Comparison of ENCODE assay signal across 8 mouse cellular contexts in genomic region chr10:81413310-81414261, GRCm38 (mm10). TPM values are rescaled to one million over a fixed set of nuclear protein-coding genes. Genes with fewer than 3 reads are reported as not detected.
DNase-seq lines count a peak whose midpoint lies in the region; TF ChIP-seq lines count a peak whose summit lies in the region.

No protein-coding gene starts in this region.

- no peak for DNase-seq in ES-E14 (ENCODE audit: low read depth, low spot score)
- DNase-seq in frontal cortex, postnatal 10 days (ENCODE audit: low spot score in 2 of 2), result peak; percentile 74 to 85
- DNase-seq in hindbrain, embryonic 10.5 days (ENCODE audit: low spot score), result peak; percentile 63
- peak; percentile 75 to 79 for DNase-seq in layer of hippocampus, postnatal 14 days (ENCODE audit: low spot score in 2 of 2)
- peak; percentile 95 for DNase-seq in lung, postnatal 14 days
- DNase-seq in retina, postnatal 7 days (ENCODE audit: low read depth, low spot score), result peak; percentile 77
- DNase-seq in thymus, postnatal 0 days (ENCODE audit: low spot score), result no peak

- TF ChIP-seq CTCF in bone marrow macrophage, adult 2 months (IDR thresholded peaks at IDR 0.05; ENCODE audit: low read depth, low read length), result no peak

- peak overlapping the region; percentile 40 for H3K27ac ChIP-seq in ES-E14 (ENCODE audit: insufficient read depth, low read depth, low read length, poor library complexity, severe bottlenecking)
- peak overlapping the region; percentile 28; the same call in 1 of the 2 replicates for H3K27ac ChIP-seq in bone marrow macrophage, adult 2 months (ENCODE audit: insufficient read depth, low read depth, low read length)
- H3K27ac ChIP-seq in hindbrain, embryonic 10.5 days, result peak overlapping the region; percentile 88

- no peaks in the 10 kb centered on the region for H3K9me3 ChIP-seq in ES-E14 (ENCODE audit: control insufficient read depth, insufficient read depth, low read depth, low read length)
- H3K9me3 ChIP-seq in hindbrain, embryonic 10.5 days, result no peaks in the 10 kb centered on the region

- H3K36me3 ChIP-seq in ES-E14 (ENCODE audit: control insufficient read depth, insufficient read depth, low read length, poor library complexity, severe bottlenecking), result peaks cover 5% of the 10 kb centered on the region; the same call in 1 of the 2 replicates
- H3K36me3 ChIP-seq in hindbrain, embryonic 10.5 days, result no peaks in the 10 kb centered on the region; the same call in 1 of the 2 replicates

- 28% methylated on average over 26 of the region's 26 CpGs for WGBS in hindbrain, embryonic 10.5 days

- in situ Hi-C loops in ES-E14 (cut with MboI; ENCODE audit: low sequenced_read_pairs in 2 of 2, unreplicated experiment in 2 of 2), result no loop called here

- peak overlapping the region; percentile 11; the same call in 1 of the 2 replicates for H3K9ac ChIP-seq in ES-E14 (ENCODE audit: insufficient read depth, low read depth, low read length, poor library complexity, severe bottlenecking)

- peaks cover 4 to 76% of the 10 kb centered on the region in 2 experiments for H3K4me1 ChIP-seq in ES-E14 (ENCODE audit: control insufficient read depth in 2 of 2, insufficient read depth in 2 of 2, low read length in 2 of 2, poor library complexity in 1 of 2)
- peaks cover 31% of the 10 kb centered on the region for H3K4me1 ChIP-seq in bone marrow macrophage, adult 2 months (ENCODE audit: control insufficient read depth, insufficient read depth, low read length)
- peaks cover 100% of the 10 kb centered on the region for H3K4me1 ChIP-seq in hindbrain, embryonic 10.5 days (replicated peaks)

- peak overlapping the region; percentile 25 to 40 for H3K4me3 ChIP-seq in ES-E14 (ENCODE audit: insufficient read depth in 1 of 2, low read depth in 1 of 2, low read length in 2 of 2, poor library complexity in 1 of 2, severe bottlenecking in 1 of 2)
- H3K4me3 ChIP-seq in bone marrow macrophage, adult 2 months (ENCODE audit: insufficient read depth, low read length), result peak overlapping the region; percentile 26; the same call in 1 of the 2 replicates
- H3K4me3 ChIP-seq in hindbrain, embryonic 10.5 days, result peak overlapping the region; percentile 30

- TF ChIP-seq POLR2A in bone marrow macrophage, adult 2 months (IDR thresholded peaks at IDR 0.05; ENCODE audit: borderline replicate concordance, low read depth, low read length), result no peak

- H3K27me3 ChIP-seq in hindbrain, embryonic 10.5 days (ENCODE audit: insufficient read depth, poor library complexity, severe bottlenecking), result peaks cover 43% of the 10 kb centered on the region

TF ChIP-seq in ES-E14, 5 proteins besides CTCF, POLR2A, EP300 and RAD21:
- TF ChIP-seq HCFC1 (IDR thresholded peaks at IDR 0.05; ENCODE audit: borderline replicate concordance, insufficient read depth, low read length) (0 out of 2 replicates have a peak, but pooled peaks have one; percentile 4), ZC3H11A (IDR thresholded peaks at IDR 0.05; ENCODE audit: borderline replicate concordance, low read depth, low read length) (no peak)
TF ChIP-seq in ES-E14: peak in this region for 1.

RNA-seq across cellular contexts. Expression of gene Smim24, which starts 20.7 kb away (rescaled TPM):
- 1.7 TPM in 2 replicates for total RNA-seq in ES-E14 (2012; rRNA removed)
- 41.9 and 45.5 TPM in 2 replicates for polyA plus RNA-seq in bone marrow macrophage, adult 2 months (2012; ENCODE audit: insufficient read depth, insufficient read length, missing spikeins)
- 2.7 and 3.0 TPM in 2 replicates for polyA plus RNA-seq in hindbrain, embryonic 10.5 days (2016; fragmentation: Nextera tagmentation; extraction: Ambion mirVana)
- 1 to 10 TPM; 1.1 to 1.5 TPM for total RNA-seq in layer of hippocampus, postnatal 14 days (2021)
- 12.5 and 14.0 TPM in 2 replicates for polyA plus RNA-seq in thymus, postnatal 0 days (2015; fragmentation: Nextera tagmentation; extraction: Ambion mirVana)

RNA-seq across cellular contexts. Expression of gene Gm48552, which starts 24.8 kb away (rescaled TPM):
- 2.5 and 2.7 TPM in 2 replicates for total RNA-seq in ES-E14 (2012; rRNA removed)
- not detected in 2 replicates for polyA plus RNA-seq in bone marrow macrophage, adult 2 months (2012; ENCODE audit: insufficient read depth, insufficient read length, missing spikeins)
- polyA plus RNA-seq in hindbrain, embryonic 10.5 days (2016; fragmentation: Nextera tagmentation; extraction: Ambion mirVana), result 1.0 and 2.5 TPM in 2 replicates
- total RNA-seq in layer of hippocampus, postnatal 14 days (2021), result 1 to 10 TPM; 2.8 to 5.4 TPM
- 0.72 and 1.5 TPM in 2 replicates for polyA plus RNA-seq in thymus, postnatal 0 days (2015; fragmentation: Nextera tagmentation; extraction: Ambion mirVana)

RNA-seq across cellular contexts. Expression of gene Gm48551, which starts 29.3 kb away (rescaled TPM):
- total RNA-seq in ES-E14 (2012; rRNA removed), result 1.1 and 1.8 TPM in 2 replicates
- 0.75 and 2.2 TPM in 2 replicates for polyA plus RNA-seq in bone marrow macrophage, adult 2 months (2012; ENCODE audit: insufficient read depth, insufficient read length, missing spikeins)
- polyA plus RNA-seq in hindbrain, embryonic 10.5 days (2016; fragmentation: Nextera tagmentation; extraction: Ambion mirVana), result 4.0 and 4.8 TPM in 2 replicates
- 1 to 10 TPM; 3.1 to 4.5 TPM for total RNA-seq in layer of hippocampus, postnatal 14 days (2021)
- polyA plus RNA-seq in thymus, postnatal 0 days (2015; fragmentation: Nextera tagmentation; extraction: Ambion mirVana), result 2.3 TPM in 2 replicates

RNA-seq across cellular contexts. Expression of gene Dohh, which starts 29.4 kb away (rescaled TPM):
- 168 and 183 TPM in 2 replicates for total RNA-seq in ES-E14 (2012; rRNA removed)
- polyA plus RNA-seq in bone marrow macrophage, adult 2 months (2012; ENCODE audit: insufficient read depth, insufficient read length, missing spikeins), result 23.1 and 29.5 TPM in 2 replicates
- polyA plus RNA-seq in hindbrain, embryonic 10.5 days (2016; fragmentation: Nextera tagmentation; extraction: Ambion mirVana), result 95.8 and 98.2 TPM in 2 replicates
- 10 to 100 TPM; 73.7 to 74.3 TPM for total RNA-seq in layer of hippocampus, postnatal 14 days (2021)
- polyA plus RNA-seq in thymus, postnatal 0 days (2015; fragmentation: Nextera tagmentation; extraction: Ambion mirVana), result 71.3 and 78.7 TPM in 2 replicates

RNA-seq across cellular contexts. Expression of gene Fzr1, which starts 35.3 kb away (rescaled TPM):
- 63.0 and 94.5 TPM in 2 replicates for total RNA-seq in ES-E14 (2012; rRNA removed)
- polyA plus RNA-seq in bone marrow macrophage, adult 2 months (2012; ENCODE audit: insufficient read depth, insufficient read length, missing spikeins), result 32.6 and 35.0 TPM in 2 replicates
- 138 and 143 TPM in 2 replicates for polyA plus RNA-seq in hindbrain, embryonic 10.5 days (2016; fragmentation: Nextera tagmentation; extraction: Ambion mirVana)
- 10 to 100 TPM; 68.6 to 73.2 TPM for total RNA-seq in layer of hippocampus, postnatal 14 days (2021)
- 87.1 and 96.9 TPM in 2 replicates for polyA plus RNA-seq in thymus, postnatal 0 days (2015; fragmentation: Nextera tagmentation; extraction: Ambion mirVana)

Comparison
In these comparisons a context has a peak if more than half of its experiments do, and no peak if none do; other contexts are left out.
1. DNase-seq: peak in frontal cortex, postnatal 10 days (2 of 2), hindbrain, embryonic 10.5 days (single experiment), layer of hippocampus, postnatal 14 days (2 of 2), lung, postnatal 14 days (single experiment) and retina, postnatal 7 days (single experiment); none in ES-E14 (single experiment) and thymus, postnatal 0 days (single experiment).
2. H3K27ac ChIP-seq: peak in every context shown above with its lines; median percentile 88 in hindbrain, embryonic 10.5 days; 40 in ES-E14; 28 in bone marrow macrophage, adult 2 months.
3. Peak in every context shown above with its lines, with median percentiles within 50 percentile points of each other: H3K4me3 ChIP-seq.